Mouse (Mus musculus) embryo, embryonic 9.5 days (tissue): ENCODE measurements around the gene Rfwd3.
"Not testable (repeated sequence)": the region's sequence is repeated elsewhere in the genome, so short reads cannot be mapped to it uniquely, and the experiment has no call there.

ENCODE experiments used
- DNase-seq: peaks from one replicate; pipeline ENCODE4 v3.0.0-alpha.2; 2017; ENCODE audit errors: extremely low spot score

The Rfwd3 gene

GRCm38 (mm10) chr8:111299821-111300568 lies at the start of gene Rfwd3:
TSS of gene Rfwd3 (minus strand) at chr8:111300222.
- peak; percentile 95 for DNase-seq

DNA sequence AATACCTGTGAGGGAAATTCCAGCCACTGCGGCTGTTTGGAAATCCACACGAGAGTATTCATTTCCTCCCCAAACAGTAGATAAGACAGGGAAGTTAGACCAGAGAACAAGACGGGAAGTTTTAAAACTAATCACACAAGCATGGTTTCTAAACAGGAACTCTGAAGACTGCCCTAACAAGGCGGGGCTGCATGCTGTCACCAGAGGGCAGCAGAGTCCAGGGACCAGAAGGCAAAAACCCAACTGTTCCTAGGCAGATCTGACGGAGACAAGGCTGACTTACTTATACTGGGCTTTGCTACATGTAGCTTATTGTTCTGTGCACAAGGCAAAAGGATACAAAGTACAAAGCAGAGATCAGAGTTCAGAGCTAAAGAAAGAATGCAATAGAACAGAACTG lies 43.2 kb upstream of the Rfwd3 start:
- peak; percentile 71 for DNase-seq

- DNase-seq, result no peak
Observed at GRCm38 (mm10) chr8:111340186-111340585, 40.2 kb upstream of the Rfwd3 start.

- no peak for DNase-seq
Observed at GRCm38 (mm10) chr8:111338370-111339208, 38.6 kb upstream of the Rfwd3 start.

- DNase-seq, result peak; percentile 41
Observed at GRCm38 (mm10) chr8:111337890-111338347, 37.9 kb upstream of the Rfwd3 start, which contains the start of gene Mlkl. TSS of gene Mlkl (minus strand) at chr8:111338177.

DNA sequence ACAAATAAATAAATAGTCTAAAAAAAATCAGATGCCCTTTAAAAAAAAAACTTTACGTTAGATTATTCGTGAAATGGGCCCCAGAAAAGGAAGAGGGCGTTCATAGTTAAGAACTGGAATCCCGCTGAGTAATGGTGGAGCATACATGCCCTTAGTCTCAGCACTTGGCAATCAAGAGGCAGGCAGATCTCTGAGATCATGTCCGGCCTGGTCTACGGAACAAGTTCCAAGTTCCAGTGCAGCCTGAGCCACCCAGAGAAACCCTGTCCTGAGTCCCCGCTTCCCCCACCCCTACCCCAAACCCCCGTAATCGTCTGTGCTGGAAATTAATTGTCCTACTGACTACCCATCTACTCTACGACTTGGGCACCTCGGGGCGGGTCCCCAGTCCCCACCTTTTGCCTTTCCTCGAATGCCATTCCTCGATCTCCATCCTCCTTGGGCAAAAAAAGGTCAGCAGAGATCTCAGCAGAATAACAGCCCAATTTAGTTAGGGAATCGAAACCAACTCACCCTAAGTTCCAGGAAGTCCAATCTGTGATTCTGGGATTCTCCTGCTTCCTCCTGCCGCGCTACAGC lies 37.4 kb upstream of the Rfwd3 start:
- DNase-seq, result peak; percentile 12

- no peak for DNase-seq
Observed at GRCm38 (mm10) chr8:111336692-111337091, 36.7 kb upstream of the Rfwd3 start.

- DNase-seq, result no peak
Observed at GRCm38 (mm10) chr8:111325222-111325790, 25.3 kb upstream of the Rfwd3 start.

- no peak for DNase-seq
Observed at GRCm38 (mm10) chr8:111314729-111315128, 14.7 kb upstream of the Rfwd3 start.

- not testable (repeated sequence) for DNase-seq
Observed at GRCm38 (mm10) chr8:111313961-111314360, 13.9 kb upstream of the Rfwd3 start.

GRCm38 (mm10) chr8:111312758-111313162 lies 12.7 kb upstream of the Rfwd3 start:
- no peak for DNase-seq

GRCm38 (mm10) chr8:111310006-111310405 lies 10.0 kb upstream of the Rfwd3 start:
- not testable (repeated sequence) for DNase-seq

- no peak for DNase-seq
Observed at GRCm38 (mm10) chr8:111305031-111305730, 5.2 kb upstream of the Rfwd3 start.

DNA sequence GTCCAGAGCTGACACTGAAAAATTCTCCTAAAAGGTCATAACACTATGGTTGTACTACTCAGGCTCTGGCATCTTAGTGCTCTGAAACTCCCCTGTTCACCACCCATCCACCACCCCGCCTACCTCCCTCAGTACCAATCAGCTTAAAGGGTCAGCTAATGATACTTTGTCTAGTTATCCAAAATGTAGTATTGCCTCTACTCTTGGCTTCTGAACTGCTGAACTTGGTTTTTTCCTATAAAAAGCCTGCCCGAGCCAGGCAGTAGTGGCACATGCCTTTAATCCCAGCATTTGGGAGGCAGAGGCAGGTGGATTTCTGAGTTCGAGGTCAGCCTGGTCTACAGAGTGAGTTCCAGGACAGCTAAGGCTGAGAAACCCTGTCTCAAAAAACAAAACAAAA lies 4.3 kb upstream of the Rfwd3 start:
- DNase-seq, result no peak

DNA sequence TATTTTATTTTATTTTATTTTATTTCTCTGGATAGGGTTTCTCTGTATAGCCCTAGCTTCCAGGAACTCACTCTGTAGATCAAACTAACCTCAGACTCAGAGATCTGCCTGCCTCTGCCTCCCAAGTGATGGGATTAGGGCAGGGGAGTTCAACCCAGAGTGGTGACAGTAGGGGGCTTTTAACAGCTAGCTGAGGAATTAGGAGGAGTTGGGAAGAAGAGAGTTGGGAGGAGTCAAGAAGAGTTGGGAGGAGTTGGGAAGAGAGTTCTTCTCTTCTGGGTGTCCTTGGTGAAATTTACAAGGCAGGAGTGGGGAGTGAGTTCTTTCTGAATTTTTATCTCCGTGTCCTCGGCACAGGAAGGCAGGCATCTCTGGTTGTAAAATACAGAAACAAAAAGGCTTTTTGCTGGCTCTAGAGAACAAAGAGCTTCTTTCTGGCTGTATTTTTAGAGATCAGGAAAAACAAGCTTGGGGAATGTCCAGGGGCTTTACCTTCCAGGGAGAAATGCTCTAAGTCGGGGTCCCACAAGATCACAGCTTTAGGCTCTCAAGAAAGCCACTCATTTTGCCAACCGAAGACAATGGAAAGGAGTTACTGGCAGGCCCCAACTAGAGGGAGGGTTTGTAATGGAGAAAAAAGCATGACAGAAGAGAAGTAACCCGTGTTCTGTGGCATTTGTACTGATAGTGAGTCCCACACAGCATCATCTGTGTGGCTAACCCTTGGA lies 3.2 kb upstream of the Rfwd3 start:
- not testable (repeated sequence) for DNase-seq

DNA sequence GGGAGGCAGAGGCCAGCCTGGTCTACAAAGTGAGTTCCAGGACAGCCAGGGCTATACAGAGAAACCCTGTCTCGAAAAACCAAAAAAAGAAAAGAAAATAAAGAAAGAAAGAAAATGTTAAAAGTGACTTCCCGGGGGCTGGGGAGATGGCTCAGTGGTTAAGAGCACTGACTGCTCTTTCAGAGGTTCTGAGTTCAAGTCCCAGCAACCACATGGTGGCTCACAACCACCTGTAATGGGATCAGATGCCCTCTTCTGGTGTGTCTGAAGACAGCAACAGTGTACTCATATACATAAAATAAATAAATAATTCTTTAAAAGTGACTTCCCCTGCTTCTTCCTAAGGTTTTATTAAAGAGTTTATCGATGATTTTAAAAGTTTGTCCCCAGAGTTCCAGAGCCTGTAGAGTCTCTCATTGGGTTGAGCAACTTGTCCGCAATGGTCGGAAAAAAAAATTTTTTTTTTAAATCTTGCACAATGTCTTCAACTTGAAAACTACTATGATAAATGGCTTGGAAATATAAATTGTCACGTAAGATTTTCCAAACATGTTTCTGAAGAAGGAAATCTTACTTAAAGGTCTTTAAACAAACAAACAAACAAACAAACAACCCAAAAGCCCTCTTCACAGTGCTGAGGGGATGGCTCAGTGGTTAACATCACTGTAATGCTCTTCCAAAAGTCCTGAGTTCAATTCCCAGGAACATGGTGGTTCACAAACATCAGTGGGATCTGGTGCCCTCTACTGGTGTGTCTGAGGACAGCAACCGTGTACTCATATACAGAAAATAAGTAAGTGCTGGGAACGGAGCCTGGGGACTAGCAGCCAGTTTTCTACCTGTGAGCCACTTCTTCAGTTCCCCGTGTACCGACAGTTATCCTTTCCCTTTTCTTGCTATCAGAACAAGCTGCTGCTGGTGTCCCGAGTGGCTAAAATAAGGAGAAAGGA lies 850 bp upstream of the Rfwd3 start:
- no peak for DNase-seq

DNA sequence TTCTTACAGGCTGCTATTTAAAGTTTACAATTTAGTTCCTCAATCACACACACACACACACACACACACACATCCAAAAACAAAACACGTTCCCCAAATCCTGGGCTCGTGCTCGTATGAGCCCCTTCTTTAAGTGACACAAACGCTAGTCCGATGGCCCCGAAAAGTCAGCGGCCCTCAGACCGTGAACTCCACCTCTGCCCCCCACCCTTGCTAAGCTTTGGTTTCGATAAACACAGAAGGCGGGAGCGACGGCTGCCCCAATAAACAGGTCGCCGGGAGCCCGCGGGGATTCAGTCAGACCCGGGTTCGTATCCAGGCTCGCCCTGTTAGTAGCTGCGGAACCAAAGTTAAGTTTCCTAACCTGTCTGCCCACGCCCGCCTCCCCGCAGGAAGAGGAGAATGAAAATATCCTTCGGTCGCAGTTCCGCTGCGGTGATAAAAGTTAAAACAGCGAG lies 630 bp downstream of the Rfwd3 start:
- DNase-seq, result peak; percentile 75

GRCm38 (mm10) chr8:111298011-111298410 lies 2.0 kb downstream of the Rfwd3 start:
- DNase-seq, result no peak

DNA sequence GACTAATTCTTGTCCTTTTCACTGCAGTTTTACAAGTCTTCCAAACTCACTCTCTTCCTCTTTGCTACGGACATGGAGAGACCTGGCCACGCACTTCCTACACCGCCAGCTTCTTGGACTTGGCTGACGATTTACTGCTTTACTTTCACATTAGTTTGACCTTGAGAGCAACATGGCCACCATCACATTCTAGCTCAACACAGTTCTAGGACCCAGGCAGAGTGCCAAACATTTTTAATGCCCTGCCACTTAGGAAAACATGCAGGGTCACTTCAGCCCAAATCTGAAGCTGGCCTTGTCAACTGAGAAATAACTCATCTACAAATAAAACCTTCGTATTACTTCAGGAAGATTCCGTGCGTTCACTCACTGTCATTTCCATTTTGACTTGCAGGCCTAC lies 8.3 kb downstream of the Rfwd3 start:
- DNase-seq, result no peak
